Mouse (Mus musculus): ENCODE results near the gene Ngb. TPM values are rescaled to one million over a fixed set of nuclear protein-coding genes. Genes with fewer than 3 reads are reported as not detected.

Ngb gene
- total RNA-seq (2014; rRNA removed) (15.7 and 17.4 TPM in 2 replicates), polyA plus RNA-seq (2015; fragmentation: Nextera tagmentation; extraction: Ambion mirVana) (16.7 and 17.3 TPM in 2 replicates)

DNA sequence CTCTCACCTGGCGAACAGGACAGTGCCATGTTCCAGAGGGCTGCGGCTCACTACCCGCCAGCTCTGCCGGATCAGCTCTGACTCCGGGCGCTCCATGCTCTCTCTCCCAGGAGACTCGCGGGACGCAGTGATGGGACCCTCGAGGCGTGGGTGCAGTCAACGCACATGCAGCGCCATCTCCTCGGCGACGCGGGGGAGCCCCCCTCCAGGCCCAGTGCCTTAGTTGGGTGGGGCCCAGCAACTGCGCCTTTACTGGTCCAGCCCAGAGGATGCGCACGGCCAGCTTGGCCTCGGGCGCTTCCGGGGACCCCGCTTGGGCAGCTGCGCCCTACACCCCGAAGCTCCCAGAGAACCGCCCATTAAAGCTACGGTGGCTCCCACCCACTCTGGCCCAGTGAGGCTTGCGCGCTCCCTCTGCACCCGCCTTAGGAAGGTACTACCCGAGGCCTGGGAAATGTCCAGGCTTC is at the start of gene Ngb:
TSS of gene Ngb (minus strand) at position 375 of the 467 bp plus-strand sequence.
- H3K9ac ChIP-seq (replicated peaks; ENCODE audit: low read length, poor library complexity, severe bottlenecking) = peak within 1 kb of the TSS; percentile 46
- peak within 1 kb of the TSS; percentile 83 for H3K4me2 ChIP-seq (ENCODE audit: low read depth, low read length, poor library complexity, severe bottlenecking)
- H3K4me3 ChIP-seq (ENCODE audit: low read depth, low read length) = peak within 1 kb of the TSS; percentile 41
- peak; percentile 12 for DNase-seq (ENCODE audit: low spot score)
- H3K9me3 ChIP-seq (ENCODE audit: low read length) = no peaks in the 10 kb centered on the region
- no peak for TF ChIP-seq CTCF (IDR thresholded peaks at IDR 0.05)
- 3% methylated on average over 32 of the region's 32 CpGs for WGBS
- 0 out of 2 replicates have a peak, but pooled peaks cover 2% of the 10 kb centered on the region for H3K4me1 ChIP-seq (ENCODE audit: insufficient read depth, low read length)
- no peaks in the 10 kb centered on the region for H3K36me3 ChIP-seq (ENCODE audit: insufficient read depth, low read length)
- no peak within 1 kb of the TSS for H3K27ac ChIP-seq (ENCODE audit: low read depth, low read length)
- peaks cover 6% of the 10 kb centered on the region; the same call in 1 of the 2 replicates for H3K27me3 ChIP-seq (ENCODE audit: insufficient read depth, low read length)
- peak; percentile 54 for ATAC-seq (ENCODE audit: low FRiP score)

DNA sequence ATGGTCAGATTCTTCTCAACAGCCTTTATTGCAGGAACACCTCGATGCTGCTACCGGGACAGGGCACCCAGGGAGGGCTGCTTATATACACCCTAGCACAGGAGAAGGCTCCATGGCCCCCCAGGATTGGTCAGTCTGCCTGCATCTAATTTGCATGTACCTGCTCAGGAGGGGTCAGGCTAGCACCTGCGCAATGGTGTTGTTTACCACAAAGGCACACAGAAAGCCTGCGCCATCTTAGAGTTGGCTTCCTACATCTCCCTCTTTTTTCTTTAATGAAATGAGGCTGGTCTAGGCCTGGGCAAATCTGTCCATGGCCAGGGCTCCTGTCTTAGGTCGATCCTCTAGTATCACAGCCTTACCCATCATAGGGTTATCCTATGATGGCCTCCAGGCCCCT is 47.1 kb upstream of the Ngb start:
- TF ChIP-seq CTCF (IDR thresholded peaks at IDR 0.05) = no peak
- Histone ChIP-seq H3K9ac (replicated peaks; ENCODE audit: low read length, poor library complexity, severe bottlenecking) (no peak overlapping the region), H3K27me3 (ENCODE audit: insufficient read depth, low read length) (no peaks in the 10 kb centered on the region), H3K9me3 (ENCODE audit: low read length) (no peaks in the 10 kb centered on the region), H3K4me1 (ENCODE audit: insufficient read depth, low read length) (0 out of 2 replicates have a peak, but pooled peaks cover 3% of the 10 kb centered on the region), H3K27ac (ENCODE audit: low read depth, low read length) (no peak overlapping the region), H3K36me3 (ENCODE audit: insufficient read depth, low read length) (no peaks in the 10 kb centered on the region), H3K4me2 (ENCODE audit: low read depth, low read length, poor library complexity, severe bottlenecking) (no peak overlapping the region), H3K4me3 (ENCODE audit: low read depth, low read length) (no peak overlapping the region)
- DNase-seq (ENCODE audit: low spot score) = no peak
- 98% methylated on average over 5 of the region's 5 CpGs for WGBS
- no peak for ATAC-seq (ENCODE audit: low FRiP score)

DNA sequence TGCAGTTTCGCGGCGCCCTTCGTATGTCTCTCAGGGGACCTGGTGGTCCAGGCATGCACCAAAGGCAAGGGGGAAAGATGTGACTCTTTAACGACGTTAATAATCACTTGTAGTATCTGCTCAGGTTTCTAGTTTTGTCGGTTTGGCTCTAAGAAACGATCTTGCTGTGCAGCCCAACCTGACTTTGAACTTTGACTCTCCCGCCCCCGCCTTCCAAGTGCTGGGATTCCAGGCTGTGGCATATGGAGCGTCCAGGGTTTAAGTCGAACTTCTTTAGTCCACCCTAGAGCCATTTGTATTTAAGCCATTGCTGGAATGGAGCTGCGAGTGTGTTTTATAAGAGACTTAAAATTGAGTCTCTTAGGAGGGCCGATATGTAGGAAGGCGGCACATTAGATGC is 45.8 kb upstream of the Ngb start:
- 0 out of 2 replicates have a peak, but pooled peaks cover 3% of the 10 kb centered on the region for H3K4me1 ChIP-seq (ENCODE audit: insufficient read depth, low read length)
- TF ChIP-seq CTCF (IDR thresholded peaks at IDR 0.05) = no peak
- peak overlapping the region; percentile 79 for H3K9ac ChIP-seq (replicated peaks; ENCODE audit: low read length, poor library complexity, severe bottlenecking)
- DNase-seq (ENCODE audit: low spot score) = no peak
- H3K9me3 ChIP-seq (ENCODE audit: low read length) = no peaks in the 10 kb centered on the region
- H3K27me3 ChIP-seq (ENCODE audit: insufficient read depth, low read length) = no peaks in the 10 kb centered on the region
- peak overlapping the region; percentile 69 for H3K4me2 ChIP-seq (ENCODE audit: low read depth, low read length, poor library complexity, severe bottlenecking)
- no peaks in the 10 kb centered on the region for H3K36me3 ChIP-seq (ENCODE audit: insufficient read depth, low read length)
- WGBS = 26% methylated on average over 15 of the region's 15 CpGs
- H3K4me3 ChIP-seq (ENCODE audit: low read depth, low read length) = peak overlapping the region; percentile 85
- ATAC-seq (ENCODE audit: low FRiP score) = no peak
- H3K27ac ChIP-seq (ENCODE audit: low read depth, low read length) = peak overlapping the region; percentile 96

DNA sequence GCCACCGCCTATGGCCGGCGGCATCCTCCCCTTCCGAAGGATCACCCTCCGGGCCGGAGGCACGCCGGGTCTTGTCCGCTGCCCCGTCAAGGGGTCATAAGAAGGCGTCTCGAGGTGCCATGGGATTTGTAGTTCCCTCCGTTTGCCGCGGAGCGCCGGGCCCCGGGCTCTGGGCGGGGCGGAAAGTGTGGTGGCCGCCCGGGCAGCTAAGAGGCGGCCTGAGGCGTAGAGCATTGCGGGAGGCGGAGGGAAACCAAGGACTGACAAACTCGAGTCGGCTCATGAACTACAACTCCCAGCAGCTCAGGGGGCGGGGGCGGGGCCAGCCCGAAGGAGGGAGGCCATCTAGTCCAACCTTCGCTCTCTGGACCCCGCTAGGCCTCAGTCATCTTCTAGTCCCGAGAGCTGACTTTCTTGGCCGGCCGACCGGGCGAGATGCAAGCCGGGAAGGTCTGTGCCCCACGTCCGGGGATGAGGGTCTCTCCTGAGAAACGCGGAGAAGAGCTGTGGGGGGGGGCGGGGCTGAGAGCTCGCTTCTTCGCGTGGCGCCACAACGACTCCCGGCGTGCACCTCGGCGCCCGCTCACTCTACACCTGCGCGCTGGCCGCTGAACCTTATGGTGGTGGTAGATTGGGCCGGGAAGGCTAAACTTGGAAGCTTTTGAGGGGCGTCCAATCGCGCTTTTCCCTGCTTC is 45.2 kb upstream of the Ngb start, which contains the start of gene Pomt2:
TSS of gene Pomt2 (minus strand) at position 574 of the 695 bp plus-strand sequence.
- ATAC-seq (ENCODE audit: low FRiP score) = peak; percentile 96
- H3K4me2 ChIP-seq (ENCODE audit: low read depth, low read length, poor library complexity, severe bottlenecking) = peak within 1 kb of the TSS; percentile 69
- H3K4me1 ChIP-seq (ENCODE audit: insufficient read depth, low read length) = 0 out of 2 replicates have a peak, but pooled peaks cover 3% of the 10 kb centered on the region
- H3K9ac ChIP-seq (replicated peaks; ENCODE audit: low read length, poor library complexity, severe bottlenecking) = peak within 1 kb of the TSS; percentile 79
- under 1% methylated on average over 57 of the region's 61 CpGs for WGBS
- no peaks in the 10 kb centered on the region for H3K36me3 ChIP-seq (ENCODE audit: insufficient read depth, low read length)
- H3K9me3 ChIP-seq (ENCODE audit: low read length) = no peaks in the 10 kb centered on the region
- peak; percentile 95 for DNase-seq (ENCODE audit: low spot score)
- H3K27ac ChIP-seq (ENCODE audit: low read depth, low read length) = peak within 1 kb of the TSS; percentile 96
- H3K4me3 ChIP-seq (ENCODE audit: low read depth, low read length) = peak within 1 kb of the TSS; percentile 85
- TF ChIP-seq CTCF (IDR thresholded peaks at IDR 0.05) = 0 out of 2 replicates have a peak, but pooled peaks have one; percentile 0
- no peaks in the 10 kb centered on the region for H3K27me3 ChIP-seq (ENCODE audit: insufficient read depth, low read length)

DNA sequence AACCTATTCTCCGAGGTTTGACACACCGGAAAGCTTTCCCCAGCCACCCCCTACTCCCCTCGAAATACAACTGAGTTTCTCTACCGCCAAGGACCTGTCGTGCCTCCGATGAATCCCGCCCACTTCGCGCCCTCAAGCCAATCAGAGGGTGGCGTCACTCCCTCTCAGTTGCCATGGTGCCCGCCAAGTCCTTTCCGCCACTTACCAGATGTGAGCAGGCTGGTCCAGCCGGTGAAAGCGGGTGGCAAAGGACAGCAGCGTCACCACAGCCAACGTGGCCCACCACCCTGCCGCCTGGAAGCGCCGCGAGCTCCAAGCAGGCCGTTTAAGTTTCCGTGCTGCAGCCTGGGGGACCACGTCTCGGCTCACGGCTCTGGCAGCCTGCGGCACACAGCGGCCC is 44.6 kb upstream of the Ngb start, which contains the start of gene Gstz1:
TSS of gene Gstz1 (plus strand) at position 200 of the 400 bp plus-strand sequence.
- H3K4me2 ChIP-seq (ENCODE audit: low read depth, low read length, poor library complexity, severe bottlenecking) = peak within 1 kb of the TSS; percentile 69
- ATAC-seq (ENCODE audit: low FRiP score) (peak; percentile 91), DNase-seq (ENCODE audit: low spot score) (peak; percentile 92)
- WGBS = under 1% methylated on average over 26 of the region's 27 CpGs
- 0 out of 2 replicates have a peak, but pooled peaks cover 3% of the 10 kb centered on the region for H3K4me1 ChIP-seq (ENCODE audit: insufficient read depth, low read length)
- peak within 1 kb of the TSS; percentile 85 for H3K4me3 ChIP-seq (ENCODE audit: low read depth, low read length)
- peak within 1 kb of the TSS; percentile 96 for H3K27ac ChIP-seq (ENCODE audit: low read depth, low read length)
- TF ChIP-seq CTCF (IDR thresholded peaks at IDR 0.05) = peak; percentile 35; the same call in 1 of the 2 replicates
- no peaks in the 10 kb centered on the region for H3K9me3 ChIP-seq (ENCODE audit: low read length)
- peak within 1 kb of the TSS; percentile 79 for H3K9ac ChIP-seq (replicated peaks; ENCODE audit: low read length, poor library complexity, severe bottlenecking)
- H3K27me3 ChIP-seq (ENCODE audit: insufficient read depth, low read length) = no peaks in the 10 kb centered on the region
- no peaks in the 10 kb centered on the region for H3K36me3 ChIP-seq (ENCODE audit: insufficient read depth, low read length)

DNA sequence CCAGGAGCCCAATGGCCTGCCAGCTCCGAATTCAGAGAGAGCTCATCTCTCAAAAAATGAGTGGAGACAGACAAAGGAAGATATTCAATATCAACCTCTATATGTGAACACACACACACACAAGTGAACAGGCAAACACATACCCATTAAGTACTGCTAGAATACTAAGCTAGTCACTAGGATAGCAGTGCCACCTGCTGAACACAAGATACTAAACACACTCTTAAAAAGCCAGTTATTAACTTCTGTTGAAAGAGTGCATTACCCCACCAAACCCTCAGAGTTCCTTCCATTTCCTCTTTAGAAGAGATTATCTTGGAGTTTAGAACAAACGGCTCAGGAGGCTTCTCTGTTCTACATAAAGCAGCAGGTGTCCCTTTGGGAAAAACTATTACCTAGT is 39.8 kb upstream of the Ngb start:
- Histone ChIP-seq H3K4me2 (ENCODE audit: low read depth, low read length, poor library complexity, severe bottlenecking) (no peak overlapping the region), H3K9ac (replicated peaks; ENCODE audit: low read length, poor library complexity, severe bottlenecking) (no peak overlapping the region), H3K27ac (ENCODE audit: low read depth, low read length) (no peak overlapping the region), H3K36me3 (ENCODE audit: insufficient read depth, low read length) (0 out of 2 replicates have a peak, but pooled peaks cover 2% of the 10 kb centered on the region), H3K27me3 (ENCODE audit: insufficient read depth, low read length) (no peaks in the 10 kb centered on the region), H3K9me3 (ENCODE audit: low read length) (no peaks in the 10 kb centered on the region), H3K4me1 (ENCODE audit: insufficient read depth, low read length) (0 out of 2 replicates have a peak, but pooled peaks cover 3% of the 10 kb centered on the region), H3K4me3 (ENCODE audit: low read depth, low read length) (no peak overlapping the region)
- DNase-seq (ENCODE audit: low spot score) (no peak), ATAC-seq (ENCODE audit: low FRiP score) (no peak)
- WGBS = 81% methylated on average over 2 of the region's 2 CpGs
- TF ChIP-seq CTCF (IDR thresholded peaks at IDR 0.05) = no peak

Data from midbrain, postnatal 0 days (tissue).